Mouse (Mus musculus) cerebellum, adult 2 months (tissue): ENCODE measurements at regions not wholly inside any gene's neighbourhood (a gene's known extent, or its start where the extent isn't known, plus 50 kb on each side); places are given as distances from the start of the nearest gene placed in this dataset.

Experiments
- CTCF ChIP-seq: fragments of 200-500 bp; IDR thresholded peaks from 2 replicates; pipeline ENCODE4 v1.5.1; 2011; ENCODE audit warnings: low read depth, mild to moderate bottlenecking, control low read depth, low read length, moderate library complexity, borderline replicate concordance; ENCODE audit not compliant: insufficient read depth
- POLR2A ChIP-seq: fragments of 200-500 bp; IDR thresholded peaks from 2 replicates; pipeline ENCODE4 v1.6.1; 2011; ENCODE audit warnings: low read length, control low read depth, borderline replicate concordance; ENCODE audit not compliant: insufficient read depth

DNA sequence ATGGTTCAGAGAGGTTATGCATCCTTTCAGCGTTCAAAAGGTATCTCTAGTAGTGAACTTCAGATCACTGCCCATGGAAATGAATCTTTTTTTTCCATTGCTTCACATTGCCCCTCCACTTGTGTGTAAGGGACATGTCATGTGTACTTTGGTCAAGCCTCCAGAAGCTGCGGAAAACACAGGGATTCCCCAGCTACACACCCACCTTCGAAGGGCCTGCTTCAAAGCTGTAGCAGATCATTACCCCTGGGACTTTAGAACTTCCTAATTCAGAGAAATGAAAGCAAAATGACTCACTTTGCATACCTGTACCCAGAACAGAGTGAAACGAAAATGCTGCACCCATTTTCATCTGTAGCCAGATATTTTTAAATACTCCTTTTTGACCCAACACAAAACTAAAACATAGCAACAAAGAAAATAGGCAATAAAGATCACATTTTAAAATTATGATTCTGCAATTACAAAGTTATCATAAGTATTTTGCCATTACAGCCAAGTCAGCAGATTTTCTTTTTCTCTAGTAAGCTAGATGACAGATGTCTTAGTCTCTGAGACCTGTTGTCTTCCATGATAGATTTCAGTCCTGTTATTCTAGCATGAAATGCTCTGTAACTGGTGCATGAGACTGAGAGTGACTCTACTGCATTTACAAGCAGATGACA, 519.1 kb upstream of the A1bg start:
- no peak for TF ChIP-seq CTCF
- no peak for TF ChIP-seq POLR2A
